Mouse (Mus musculus) lung, embryonic 15.5 days (tissue): ENCODE results near the gene Cdh12. TPM values are rescaled to one million over a fixed set of nuclear protein-coding genes. Genes with fewer than 3 reads are reported as not detected.
"Not testable (repeated sequence)": the region's sequence is repeated elsewhere in the genome, so short reads cannot be mapped to it uniquely, and the experiment has no call there.

Experiments
- ATAC-seq: fragments of 200-750 bp; cut with Nextera tagmentation; 2 replicates; pipeline ENCODE4 v1.8.0; 2017; ENCODE audit warnings: moderate number of reproducible peaks, borderline replicate concordance; ENCODE audit not compliant: low FRiP score, low TSS enrichment; ENCODE audit errors: extremely low read depth
- H3K27ac ChIP-seq: fragments of 300-500 bp; sonication (generic); 2 replicates; pipeline ENCODE4 v1.5.1; 2015; ENCODE audit warnings: moderate library complexity, mild to moderate bottlenecking, inconsistent platforms
- H3K27me3 ChIP-seq: fragments of 300-500 bp; sonication (generic); 2 replicates; pipeline ENCODE4 v1.6.1; 2015; ENCODE audit warnings: inconsistent platforms
- H3K36me3 ChIP-seq: fragments of 300-500 bp; sonication (generic); 2 replicates; pipeline ENCODE4 v1.6.1; 2015; ENCODE audit warnings: inconsistent platforms
- H3K4me1 ChIP-seq: fragments of 300-500 bp; sonication (generic); 2 replicates; pipeline ENCODE4 v1.6.1; 2015; ENCODE audit warnings: inconsistent platforms
- H3K4me2 ChIP-seq: fragments of 300-500 bp; sonication (generic); 2 replicates; pipeline ENCODE4 v1.6.1; 2015; ENCODE audit warnings: inconsistent platforms, mild to moderate bottlenecking, moderate library complexity
- H3K4me3 ChIP-seq: fragments of 300-500 bp; sonication (generic); 2 replicates; pipeline ENCODE4 v1.5.1; 2015; ENCODE audit warnings: mild to moderate bottlenecking, inconsistent platforms
- H3K9ac ChIP-seq: fragments of 300-500 bp; sonication (generic); 2 replicates; pipeline ENCODE4 v1.6.1; 2015; ENCODE audit warnings: inconsistent platforms
- H3K9me3 ChIP-seq: fragments of 300-500 bp; sonication (generic); 2 replicates; pipeline ENCODE4 v1.6.1; 2016; ENCODE audit warnings: inconsistent platforms
- WGBS: fragments of 180-500 bp; shearing (Covaris S2); methylation state at CpG from one replicate; pipeline ENCODE4 v1.1.7; 2015; 5-methylcytosine and 5-hydroxymethylcytosine counted together
- polyA plus RNA-seq: library from polyadenylated mRNA; unstranded; fragments of >200 nt; fragmentation: Nextera tagmentation; extraction: Ambion mirVana; gene quantifications from 2 replicates; pipeline ENCODE4 v1.2.1, GENCODE M21; 2015

Gene Cdh12
- polyA plus RNA-seq, 1 experiment from 2014 or later, result 0.09 TPM

- H3K4me3 ChIP-seq, result peak overlapping the region; percentile 3; the same call in 1 of the 2 replicates
- no peak for ATAC-seq
- H3K36me3 ChIP-seq, result no peaks in the 10 kb centered on the region
- H3K27me3 ChIP-seq, result no peaks in the 10 kb centered on the region
- H3K9me3 ChIP-seq, result no peaks in the 10 kb centered on the region
- peak overlapping the region; percentile 41 for H3K4me2 ChIP-seq
- no peak overlapping the region for H3K9ac ChIP-seq
- no peaks in the 10 kb centered on the region for H3K4me1 ChIP-seq
- 17% methylated on average over 23 of the region's 23 CpGs for WGBS
- H3K27ac ChIP-seq, result no peak overlapping the region
These were observed 662.0 kb downstream of the Cdh12 start for GRCm38 (mm10) chr15:21110874-21111603.

GRCm38 (mm10) chr15:21114775-21115174 lies 665.7 kb downstream of the Cdh12 start:
- H3K4me2 ChIP-seq, H3K27ac ChIP-seq, ATAC-seq, H3K4me1 ChIP-seq, H3K4me3 ChIP-seq, H3K9ac ChIP-seq, H3K9me3 ChIP-seq, H3K27me3 ChIP-seq, H3K36me3 ChIP-seq: not testable (repeated sequence)
- WGBS, result 80% methylated on average over 1 of the region's 2 CpGs

- H3K27ac ChIP-seq, result no peak overlapping the region
- ATAC-seq, result no peak
- no peak overlapping the region for H3K9ac ChIP-seq
- H3K4me3 ChIP-seq, result no peak overlapping the region
- no peak overlapping the region for H3K4me2 ChIP-seq
- no peaks in the 10 kb centered on the region for H3K27me3 ChIP-seq
- no peaks in the 10 kb centered on the region for H3K4me1 ChIP-seq
- no peaks in the 10 kb centered on the region for H3K36me3 ChIP-seq
- H3K9me3 ChIP-seq, result no peaks in the 10 kb centered on the region
These were observed 681.6 kb downstream of the Cdh12 start for GRCm38 (mm10) chr15:21130660-21131059.

GRCm38 (mm10) chr15:21132999-21133398 lies 683.9 kb downstream of the Cdh12 start:
- ATAC-seq, result no peak
- H3K4me1 ChIP-seq, result no peaks in the 10 kb centered on the region
- no peaks in the 10 kb centered on the region for H3K27me3 ChIP-seq
- H3K9me3 ChIP-seq, result no peaks in the 10 kb centered on the region
- no peak overlapping the region for H3K27ac ChIP-seq
- H3K9ac ChIP-seq, result no peak overlapping the region
- H3K4me2 ChIP-seq, result no peak overlapping the region
- no peaks in the 10 kb centered on the region for H3K36me3 ChIP-seq
- no peak overlapping the region for H3K4me3 ChIP-seq

- WGBS, result 77% methylated on average over 4 of the region's 4 CpGs
These were observed 697.8 kb downstream of the Cdh12 start for GRCm38 (mm10) chr15:21146896-21147295.

DNA sequence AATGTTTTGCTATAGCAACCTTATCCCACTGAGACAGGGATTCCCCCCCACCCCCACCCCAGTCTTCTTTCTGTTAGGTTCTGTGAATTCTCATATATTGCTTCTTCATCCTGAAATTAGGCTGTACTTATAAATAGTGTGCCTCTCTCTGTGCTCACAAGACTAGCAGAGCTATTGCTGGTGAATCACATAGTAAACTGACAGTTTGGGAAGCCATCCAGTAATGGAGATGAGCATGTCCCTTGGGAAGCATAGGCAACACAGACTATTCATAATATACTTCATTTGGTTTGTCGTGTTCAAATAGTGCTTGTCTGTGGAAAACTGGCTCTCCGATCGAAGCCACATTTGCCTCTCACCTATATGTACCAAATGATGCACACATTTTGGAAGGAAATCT lies 704.5 kb downstream of the Cdh12 start:
- WGBS, result 91% methylated on average over 3 of the region's 3 CpGs
- no peak for ATAC-seq

More at GRCm38 (mm10) chr15:21146896-21147295, 697.8 kb downstream of the Cdh12 start:
- Histone ChIP-seq H3K9ac (no peak overlapping the region), H3K9me3 (no peaks in the 10 kb centered on the region), H3K36me3 (no peaks in the 10 kb centered on the region), H3K4me2 (no peak overlapping the region), H3K27ac (no peak overlapping the region), H3K4me1 (no peaks in the 10 kb centered on the region), H3K4me3 (no peak overlapping the region), H3K27me3 (no peaks in the 10 kb centered on the region)
- no peak for ATAC-seq

GRCm38 (mm10) chr15:21179727-21180126 lies 730.7 kb downstream of the Cdh12 start:
- H3K9ac ChIP-seq, result no peak overlapping the region
- H3K4me2 ChIP-seq, result no peak overlapping the region
- no peaks in the 10 kb centered on the region for H3K27me3 ChIP-seq
- no peaks in the 10 kb centered on the region for H3K9me3 ChIP-seq
- no peaks in the 10 kb centered on the region for H3K4me1 ChIP-seq
- no peak overlapping the region for H3K4me3 ChIP-seq
- H3K36me3 ChIP-seq, result no peaks in the 10 kb centered on the region
- no peak for ATAC-seq
- 41% methylated on average over 5 of the region's 5 CpGs for WGBS
- H3K27ac ChIP-seq, result no peak overlapping the region

More for the DNA sequence above, 704.5 kb downstream of the Cdh12 start:
- Histone ChIP-seq H3K4me3 (no peak overlapping the region), H3K27me3 (no peaks in the 10 kb centered on the region), H3K9me3 (no peaks in the 10 kb centered on the region), H3K9ac (no peak overlapping the region), H3K36me3 (no peaks in the 10 kb centered on the region), H3K4me2 (no peak overlapping the region), H3K4me1 (no peaks in the 10 kb centered on the region), H3K27ac (no peak overlapping the region)

DNA sequence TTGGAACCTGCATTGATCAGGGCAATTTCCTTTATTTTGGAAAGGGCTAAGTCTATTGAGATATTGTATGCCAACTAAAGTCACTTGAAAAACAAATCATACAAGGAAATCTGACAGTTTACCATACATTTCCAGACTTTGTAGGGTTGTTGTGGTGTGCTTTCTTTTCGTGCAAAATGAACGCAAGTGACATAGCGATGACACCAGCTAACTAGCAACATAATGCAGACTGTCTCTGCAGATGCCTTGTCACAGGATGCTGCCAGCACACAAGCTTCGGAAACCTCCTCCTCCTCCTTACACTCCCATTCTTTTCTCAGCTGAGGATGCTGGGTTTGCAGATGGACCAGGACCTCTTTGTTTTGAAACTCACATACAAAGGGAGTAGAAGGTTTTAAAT lies 731.1 kb downstream of the Cdh12 start:
- no peak overlapping the region for H3K9ac ChIP-seq
- H3K9me3 ChIP-seq, result no peaks in the 10 kb centered on the region
- H3K4me3 ChIP-seq, result no peak overlapping the region
- H3K27me3 ChIP-seq, result no peaks in the 10 kb centered on the region
- WGBS, result 59% methylated on average over 4 of the region's 4 CpGs
- no peaks in the 10 kb centered on the region for H3K36me3 ChIP-seq
- no peak overlapping the region for H3K27ac ChIP-seq
- H3K4me1 ChIP-seq, result no peaks in the 10 kb centered on the region
- ATAC-seq, result no peak
- no peak overlapping the region for H3K4me2 ChIP-seq

- 57% methylated on average over 1 of the region's 1 CpGs for WGBS
- Histone ChIP-seq H3K27ac (no peak overlapping the region), H3K4me1 (no peaks in the 10 kb centered on the region), H3K9ac (no peak overlapping the region), H3K27me3 (no peaks in the 10 kb centered on the region), H3K4me3 (no peak overlapping the region), H3K4me2 (no peak overlapping the region), H3K36me3 (no peaks in the 10 kb centered on the region), H3K9me3 (no peaks in the 10 kb centered on the region)
- no peak for ATAC-seq
These were observed 736.7 kb downstream of the Cdh12 start for GRCm38 (mm10) chr15:21185799-21186198.

- not testable (repeated sequence) for H3K4me3 ChIP-seq, H3K9me3 ChIP-seq, ATAC-seq, H3K27ac ChIP-seq, H3K4me2 ChIP-seq, H3K4me1 ChIP-seq, H3K27me3 ChIP-seq, H3K36me3 ChIP-seq, H3K9ac ChIP-seq
- 80% methylated on average over 2 of the region's 2 CpGs for WGBS
These were observed 761.0 kb downstream of the Cdh12 start for GRCm38 (mm10) chr15:21210089-21210488.

DNA sequence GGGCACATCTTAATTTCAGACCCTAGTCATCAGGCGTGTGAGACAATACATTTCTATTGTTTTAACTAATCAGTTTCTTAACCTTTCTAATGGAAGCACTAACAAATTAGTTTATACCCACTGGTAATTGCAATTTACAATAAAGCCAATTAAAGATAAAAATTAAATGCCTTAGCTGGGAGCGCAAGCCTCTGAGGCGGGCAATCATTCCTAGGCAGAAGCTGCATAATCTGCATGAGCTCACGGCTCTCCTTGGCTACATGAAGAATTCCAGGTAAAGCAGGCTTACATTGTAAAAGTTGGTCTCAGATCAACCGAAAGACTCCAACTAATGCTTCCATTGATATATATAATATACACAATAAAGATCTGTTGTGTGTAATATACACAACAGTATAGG lies 773.9 kb downstream of the Cdh12 start:
- no peak overlapping the region for H3K27ac ChIP-seq
- no peak for ATAC-seq
- H3K4me2 ChIP-seq, result no peak overlapping the region
- no peaks in the 10 kb centered on the region for H3K9me3 ChIP-seq
- H3K36me3 ChIP-seq, result no peaks in the 10 kb centered on the region
- no peaks in the 10 kb centered on the region for H3K27me3 ChIP-seq
- 86% methylated on average over 5 of the region's 5 CpGs for WGBS
- no peak overlapping the region for H3K4me3 ChIP-seq
- H3K4me1 ChIP-seq, result no peaks in the 10 kb centered on the region
- no peak overlapping the region for H3K9ac ChIP-seq

DNA sequence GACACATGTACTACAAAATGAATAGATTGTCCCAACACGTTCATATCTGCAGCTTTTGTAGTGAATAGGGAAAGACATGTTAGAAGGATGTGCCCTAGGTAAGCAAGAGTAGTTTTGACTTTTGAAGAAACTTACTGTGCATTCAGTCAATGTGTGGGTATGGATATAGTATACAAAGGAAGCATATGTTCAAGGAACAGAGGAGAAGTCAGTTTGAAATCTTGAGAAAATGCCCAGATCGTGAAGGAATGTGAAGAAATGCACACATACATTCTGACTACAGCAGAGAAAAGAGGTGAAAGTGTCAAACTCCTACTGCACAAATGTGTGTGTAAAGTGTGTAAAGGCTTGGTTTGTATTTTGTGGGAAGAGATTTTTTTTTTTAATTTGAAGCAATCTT lies 812.3 kb downstream of the Cdh12 start:
- H3K27me3 ChIP-seq, result no peaks in the 10 kb centered on the region
- no peaks in the 10 kb centered on the region for H3K9me3 ChIP-seq
- H3K4me2 ChIP-seq, result no peak overlapping the region
- no peak overlapping the region for H3K9ac ChIP-seq
- no peak overlapping the region for H3K4me3 ChIP-seq
- H3K36me3 ChIP-seq, result no peaks in the 10 kb centered on the region
- no peak overlapping the region for H3K27ac ChIP-seq
- 81% methylated on average over 2 of the region's 2 CpGs for WGBS
- H3K4me1 ChIP-seq, result no peaks in the 10 kb centered on the region
- ATAC-seq, result no peak

- Histone ChIP-seq H3K27me3 (no peaks in the 10 kb centered on the region), H3K9me3 (no peaks in the 10 kb centered on the region), H3K4me2 (no peak overlapping the region), H3K4me1 (no peaks in the 10 kb centered on the region), H3K4me3 (no peak overlapping the region), H3K9ac (no peak overlapping the region), H3K36me3 (no peaks in the 10 kb centered on the region), H3K27ac (no peak overlapping the region)
- ATAC-seq, result no peak
- 82% methylated on average over 1 of the region's 1 CpGs for WGBS
These were observed 820.8 kb downstream of the Cdh12 start for GRCm38 (mm10) chr15:21269856-21270255.
